Mouse (Mus musculus) adrenal gland (tissue): Measurements from ENCODE around the gene Ttll5.

Experiments used
- intact Hi-C: fragments of 180-260 bp; cut with DNase I; formaldehyde crosslinking; loops from one replicate; pipeline ENCODE4 v1.15.1; 2025

Ttll5 gene

DNA sequence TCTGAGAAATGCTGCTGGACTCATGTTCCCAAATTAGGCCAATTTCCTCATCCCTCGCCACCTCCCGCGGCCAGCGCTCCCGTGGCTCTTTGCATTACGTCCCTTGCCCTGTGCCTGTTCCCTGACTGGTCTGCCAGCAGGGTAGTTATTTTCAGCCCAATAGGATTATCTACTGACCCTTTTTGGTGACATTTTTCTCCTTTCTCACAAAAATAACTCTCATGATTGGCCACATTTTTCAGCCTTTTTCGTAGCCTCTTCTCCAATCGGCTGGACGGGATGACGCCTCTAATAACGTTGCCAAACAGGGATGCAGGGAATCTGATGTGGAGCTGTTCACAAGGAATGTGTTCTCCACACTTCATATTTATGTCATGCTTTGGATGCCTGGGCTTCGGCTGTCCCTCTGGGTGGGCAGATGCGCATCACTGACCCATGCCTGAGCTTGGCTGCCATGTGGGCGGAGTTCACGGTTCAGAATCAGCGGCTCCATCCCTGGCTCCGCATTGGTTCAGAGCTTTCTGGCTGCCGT lies 267.2 kb downstream of the Ttll5 start:
- intact Hi-C loops = no loop called here

GRCm38 (mm10) chr12:86094075-86094474 lies 269.6 kb downstream of the Ttll5 start:
- intact Hi-C loops = no loop called here

GRCm38 (mm10) chr12:86095806-86096205 lies 271.3 kb downstream of the Ttll5 start:
- intact Hi-C loops = no loop called here

- intact Hi-C loops = no loop called here
Observed at GRCm38 (mm10) chr12:86097781-86098180, 273.3 kb downstream of the Ttll5 start.

DNA sequence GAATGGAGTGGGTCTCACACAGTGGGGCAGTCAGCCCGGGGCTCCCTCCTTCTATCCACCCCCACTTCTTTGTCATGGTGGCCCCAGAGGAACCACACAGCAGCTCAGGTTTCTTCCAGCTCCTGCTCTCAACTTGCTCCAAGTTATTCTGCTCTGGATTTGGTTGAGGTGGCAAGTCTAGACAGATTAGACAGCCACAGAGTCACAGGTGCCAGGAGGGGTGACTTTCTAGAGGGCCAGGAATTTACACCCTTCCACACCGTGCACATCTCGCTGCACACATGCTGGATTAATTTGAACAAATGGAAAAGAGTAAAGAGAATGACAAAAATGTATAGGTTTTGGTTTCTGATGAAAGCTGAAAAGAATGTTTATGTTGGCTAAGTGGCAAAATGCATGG lies 276.3 kb downstream of the Ttll5 start:
- intact Hi-C loops = no loop called here

GRCm38 (mm10) chr12:86102686-86103085 lies 278.2 kb downstream of the Ttll5 start:
- intact Hi-C loops = no loop called here

DNA sequence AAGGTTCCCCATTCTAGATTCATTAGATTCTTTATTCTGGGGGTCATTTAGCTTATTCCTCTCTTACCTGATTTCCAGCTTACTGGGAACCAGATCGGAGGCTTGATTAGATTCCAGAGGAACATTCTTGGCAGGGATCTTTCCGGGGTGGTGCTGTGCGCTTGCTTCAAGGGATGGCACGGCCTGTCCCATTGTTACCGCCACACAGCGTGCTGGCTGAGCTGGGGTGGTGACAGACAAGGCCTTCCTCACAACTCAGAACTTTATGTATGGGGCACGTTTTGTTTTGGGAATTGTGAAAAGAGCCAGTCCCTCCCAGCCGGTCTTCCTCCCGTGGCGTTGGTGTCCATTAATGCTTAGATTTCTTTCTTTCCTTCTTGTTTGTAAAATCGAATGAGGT lies 278.9 kb downstream of the Ttll5 start:
- intact Hi-C loops = no loop called here

- intact Hi-C loops = no loop called here
Observed at GRCm38 (mm10) chr12:86103852-86104251, 279.4 kb downstream of the Ttll5 start.

DNA sequence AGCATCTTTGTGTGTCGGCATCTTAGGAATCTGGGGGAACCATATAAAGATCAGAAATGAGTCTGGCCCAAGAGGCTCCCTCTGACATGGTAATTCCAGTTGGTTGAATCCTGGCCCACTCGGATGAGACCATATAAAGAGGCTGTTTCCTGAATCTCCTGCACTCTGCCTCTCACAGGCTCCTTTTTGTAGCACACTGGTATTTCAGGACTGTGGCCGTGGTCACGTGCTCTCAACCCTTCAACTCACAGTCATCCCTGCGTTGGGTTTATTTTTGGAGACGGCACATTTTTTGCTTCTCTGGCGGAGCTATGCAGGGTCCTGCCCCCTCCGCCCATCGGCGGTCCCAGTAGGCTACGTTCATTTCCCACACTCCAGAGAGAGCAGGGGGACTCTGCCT lies 279.8 kb downstream of the Ttll5 start:
- intact Hi-C loops = no loop called here

- intact Hi-C loops = no loop called here
Observed at GRCm38 (mm10) chr12:86105546-86105945, 281.1 kb downstream of the Ttll5 start.

- intact Hi-C loops = no loop called here
Observed at GRCm38 (mm10) chr12:86106086-86106485, 281.6 kb downstream of the Ttll5 start.

GRCm38 (mm10) chr12:86107645-86108044 lies 283.2 kb downstream of the Ttll5 start:
- intact Hi-C loops = no loop called here

DNA sequence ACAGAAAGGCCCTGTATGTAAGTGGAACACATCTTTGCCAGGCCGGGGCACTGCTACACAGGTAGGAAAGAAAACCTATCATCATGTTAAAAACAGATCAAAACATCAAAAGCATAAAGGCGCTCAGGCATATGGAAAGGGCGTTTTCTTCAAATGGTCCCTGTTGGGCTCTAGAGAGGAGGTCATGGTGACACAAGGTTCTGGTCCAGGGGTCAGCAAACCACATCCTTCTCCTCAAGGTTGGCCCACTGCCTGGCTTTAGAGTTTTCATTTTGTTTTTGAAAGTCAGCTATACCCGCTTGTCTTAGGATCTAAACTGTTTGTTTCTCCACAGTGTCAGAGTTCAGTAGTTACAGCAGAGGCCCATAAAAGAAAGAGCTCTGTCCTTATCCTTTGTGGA lies 285.1 kb downstream of the Ttll5 start:
- intact Hi-C loops = no loop called here

GRCm38 (mm10) chr12:86110637-86111036 lies 286.2 kb downstream of the Ttll5 start:
- intact Hi-C loops = no loop called here
